Mouse (Mus musculus): Measurements from ENCODE around the gene Abca8b. TPM values are rescaled to one million over a fixed set of nuclear protein-coding genes. Genes with fewer than 3 reads are reported as not detected.

Abca8b gene
- polyA plus RNA-seq (2012; rRNA removed): 1.2 and 1.6 TPM in 2 replicates

GRCm38 (mm10) chr11:109995624-109996023 is at the start of gene Abca8b:
TSS of gene Abca8b (minus strand) at chr11:109995845.

Other genes starting within 250 kb of the Abca8b start
- gene 1700012B07Rik, start 167.8 kb downstream of the Abca8b start, polyA plus RNA-seq (2012; rRNA removed): not detected in 2 replicates
- 0.06 and 0.16 TPM in 2 replicates for gene Abca8a, start 100.1 kb upstream of the Abca8b start, polyA plus RNA-seq (2012; rRNA removed)
- gene Abca9, start 172.4 kb upstream of the Abca8b start, polyA plus RNA-seq (2012; rRNA removed): 3.4 and 3.5 TPM in 2 replicates

All from central nervous system, embryonic 11.5 days (tissue).